Mouse (Mus musculus) liver, embryonic 13.5 days (tissue): ENCODE measurements around the gene Cpm. TPM values are rescaled to one million over a fixed set of nuclear protein-coding genes. Genes with fewer than 3 reads are reported as not detected.
"Not testable (repeated sequence)": the region's sequence is repeated elsewhere in the genome, so short reads cannot be mapped to it uniquely, and the experiment has no call there.

Experiments used
- ATAC-seq: fragments of 200-750 bp; cut with Nextera tagmentation; 2 replicates; pipeline ENCODE4 v1.8.0; 2017; ENCODE audit warnings: low read depth, mild to moderate bottlenecking, moderate number of reproducible peaks, moderate library complexity
- DNase-seq: peaks from one replicate; pipeline ENCODE4 v3.0.0; 2022
- H3K27ac ChIP-seq: fragments of 300-500 bp; sonication (generic); 2 replicates; pipeline ENCODE4 v1.5.1; 2015; ENCODE audit warnings: moderate library complexity, mild to moderate bottlenecking, inconsistent platforms
- H3K27me3 ChIP-seq: fragments of 300-500 bp; sonication (generic); 2 replicates; pipeline ENCODE4 v1.6.1; 2015; ENCODE audit warnings: mild to moderate bottlenecking, inconsistent platforms
- H3K36me3 ChIP-seq: fragments of 300-500 bp; sonication (generic); 2 replicates; pipeline ENCODE4 v1.6.1; 2015; ENCODE audit warnings: mild to moderate bottlenecking, inconsistent platforms
- H3K4me1 ChIP-seq: fragments of 300-500 bp; sonication (generic); replicated peaks from 2 replicates; pipeline ENCODE4 v1.6.1; 2015; ENCODE audit warnings: inconsistent platforms
- H3K4me2 ChIP-seq: fragments of 300-500 bp; sonication (generic); 2 replicates; pipeline ENCODE4 v1.6.1; 2015; ENCODE audit warnings: inconsistent platforms, mild to moderate bottlenecking, moderate library complexity
- H3K4me3 ChIP-seq: fragments of 300-500 bp; sonication (generic); replicated peaks from 2 replicates; pipeline ENCODE4 v1.5.1; 2015; ENCODE audit warnings: mild to moderate bottlenecking, inconsistent platforms
- H3K9ac ChIP-seq: fragments of 300-500 bp; sonication (generic); 2 replicates; pipeline ENCODE4 v1.6.1; 2015; ENCODE audit warnings: mild to moderate bottlenecking, inconsistent platforms
- H3K9me3 ChIP-seq: fragments of 300-500 bp; sonication (generic); replicated peaks from 2 replicates; pipeline ENCODE4 v1.6.1; 2016; ENCODE audit warnings: inconsistent platforms
- WGBS: fragments of 180-500 bp; shearing (Covaris S2); methylation state at CpG from one replicate; pipeline ENCODE4 v1.1.7; 2015; ENCODE audit not compliant: insufficient replicate concordance; 5-methylcytosine and 5-hydroxymethylcytosine counted together
- polyA plus RNA-seq: library from polyadenylated mRNA; unstranded; fragments of >200 nt; fragmentation: Nextera tagmentation; extraction: Ambion mirVana; gene quantifications from 2 replicates; pipeline ENCODE4 v1.2.1, GENCODE M21; 2015

Cpm gene
- polyA plus RNA-seq, 1 experiment from 2014 or later: 19.3 TPM

- H3K4me3 ChIP-seq: no peak overlapping the region
- ATAC-seq: no peak
- no peaks in the 10 kb centered on the region for H3K9me3 ChIP-seq
- H3K27ac ChIP-seq: no peak overlapping the region
- no peak for DNase-seq
- no peak overlapping the region for H3K4me2 ChIP-seq
- H3K36me3 ChIP-seq: no peaks in the 10 kb centered on the region
- WGBS: 54% methylated on average over 13 of the region's 13 CpGs
- no peak overlapping the region for H3K9ac ChIP-seq
- H3K4me1 ChIP-seq: no peaks in the 10 kb centered on the region
- no peaks in the 10 kb centered on the region for H3K27me3 ChIP-seq
Measured at GRCm38 (mm10) chr10:117595442-117596164, 33.7 kb upstream of the Cpm start.

GRCm38 (mm10) chr10:117596165-117596735 is 33.0 kb upstream of the Cpm start:
- WGBS: 56% methylated on average over 9 of the region's 9 CpGs
- no peaks in the 10 kb centered on the region for H3K4me1 ChIP-seq
- no peak overlapping the region for H3K4me3 ChIP-seq
- H3K27me3 ChIP-seq: no peaks in the 10 kb centered on the region
- H3K9ac ChIP-seq: no peak overlapping the region
- no peak overlapping the region for H3K4me2 ChIP-seq
- DNase-seq (no peak), ATAC-seq (no peak)
- no peak overlapping the region for H3K27ac ChIP-seq
- H3K9me3 ChIP-seq: no peaks in the 10 kb centered on the region
- H3K36me3 ChIP-seq: no peaks in the 10 kb centered on the region

DNA sequence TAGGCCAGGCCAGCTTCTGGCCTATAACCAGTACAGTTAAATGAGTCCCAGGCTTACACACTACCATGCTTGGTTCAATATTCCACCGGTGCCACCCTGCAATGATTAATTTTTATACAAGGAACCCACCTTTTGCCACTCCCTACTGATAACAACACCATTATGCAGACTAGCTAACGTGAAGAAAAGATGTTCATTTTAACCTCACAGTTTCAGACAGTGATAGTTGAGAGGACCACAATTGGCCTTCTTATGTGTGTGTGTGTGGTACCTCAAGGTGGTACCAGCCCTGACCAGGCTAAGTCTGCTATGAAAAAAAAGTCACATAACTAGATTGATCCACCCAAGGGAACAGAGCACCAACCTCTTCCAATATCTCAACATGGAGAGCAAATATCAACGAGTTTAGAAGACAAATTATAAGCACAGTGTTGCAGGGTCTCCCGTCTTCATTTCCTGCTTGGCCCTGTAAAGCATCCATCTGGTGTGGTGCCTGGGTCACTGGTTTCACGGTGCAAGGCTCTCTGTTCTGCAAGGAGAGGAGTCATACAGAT is 32.5 kb upstream of the Cpm start:
- 52% methylated on average over 5 of the region's 5 CpGs for WGBS
- Histone ChIP-seq H3K9me3 (no peaks in the 10 kb centered on the region), H3K27me3 (no peaks in the 10 kb centered on the region), H3K36me3 (no peaks in the 10 kb centered on the region), H3K27ac (no peak overlapping the region), H3K4me2 (no peak overlapping the region), H3K4me1 (no peaks in the 10 kb centered on the region), H3K9ac (no peak overlapping the region), H3K4me3 (no peak overlapping the region)
- DNase-seq (no peak), ATAC-seq (no peak)

DNA sequence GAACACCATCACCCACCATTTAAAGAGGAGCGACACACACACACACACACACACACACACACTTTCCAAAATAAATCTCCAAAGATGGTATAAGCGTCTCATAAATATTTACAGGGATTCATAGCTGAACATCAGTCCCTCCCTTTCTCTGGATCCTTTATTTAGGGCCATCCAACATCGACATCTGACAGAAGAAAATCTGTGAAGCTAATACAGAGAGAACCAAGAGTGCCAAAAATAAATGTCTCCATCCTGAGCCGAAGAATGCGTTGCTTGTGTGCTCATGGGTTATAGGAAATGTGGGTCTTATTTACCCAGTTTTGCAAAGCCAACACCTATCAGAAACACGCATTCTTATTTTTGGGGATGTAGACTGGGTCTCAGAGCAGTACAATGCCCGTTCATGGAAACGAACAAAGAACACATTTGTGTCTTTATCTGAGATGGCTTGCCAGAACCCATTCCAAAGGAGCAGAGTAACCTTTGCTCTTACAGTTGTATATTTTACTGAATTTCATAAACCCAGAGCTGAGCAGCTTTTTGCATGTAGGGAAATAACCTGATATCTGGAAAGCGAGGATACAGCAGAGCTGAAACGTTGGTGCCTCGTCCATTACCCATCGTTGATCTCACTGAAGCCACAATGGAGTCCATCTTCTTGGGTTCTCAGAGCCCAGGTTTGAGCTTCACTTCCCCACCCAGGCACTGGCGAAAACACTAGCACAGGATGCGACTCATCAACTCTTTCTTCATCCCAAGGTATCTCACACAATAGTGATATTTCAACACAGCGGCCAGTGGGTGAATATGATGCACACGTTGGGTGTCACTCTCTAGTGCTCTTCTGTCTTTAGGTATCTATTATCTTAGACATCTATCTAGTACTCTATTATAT is 31.7 kb upstream of the Cpm start:
- not testable (repeated sequence) for H3K27ac ChIP-seq, H3K9ac ChIP-seq, H3K4me2 ChIP-seq, ATAC-seq, H3K27me3 ChIP-seq, H3K36me3 ChIP-seq, H3K4me1 ChIP-seq, H3K9me3 ChIP-seq, DNase-seq, H3K4me3 ChIP-seq
- 72% methylated on average over 16 of the region's 16 CpGs for whole genome bisulfite sequencing

DNA sequence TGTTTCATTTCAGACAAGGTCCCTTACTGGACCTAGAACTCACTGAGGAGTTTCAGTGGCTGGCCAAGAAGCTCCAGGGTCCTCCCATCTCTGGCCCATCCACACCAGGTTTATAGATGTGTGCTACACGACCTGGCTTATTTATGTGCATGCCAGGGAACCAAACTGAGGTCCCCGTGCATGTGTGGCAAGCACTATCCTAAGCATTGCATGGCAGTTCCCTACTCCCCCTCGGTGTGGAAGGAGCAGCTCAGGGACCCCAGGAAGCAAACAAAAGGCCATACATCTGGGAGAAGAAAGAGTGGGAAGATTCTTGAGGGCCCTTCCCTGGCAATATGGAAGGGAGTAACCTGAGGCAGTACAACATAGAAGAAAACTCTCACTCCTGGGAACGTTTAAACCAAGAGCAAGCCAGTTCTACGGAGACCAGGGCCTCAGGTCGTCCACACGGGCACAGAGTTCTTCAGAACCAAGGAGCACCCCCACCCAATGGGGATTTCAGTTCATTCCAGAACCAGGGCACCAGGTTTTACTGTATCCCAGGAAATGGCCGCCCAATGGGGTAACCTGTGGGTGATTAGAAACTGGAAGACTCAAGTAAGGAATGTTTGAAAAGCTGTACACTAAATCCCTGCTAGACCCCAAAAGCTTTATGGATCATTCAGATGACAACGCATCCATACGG is 30.9 kb upstream of the Cpm start:
- no peaks in the 10 kb centered on the region for H3K9me3 ChIP-seq
- H3K4me2 ChIP-seq: no peak overlapping the region
- no peaks in the 10 kb centered on the region for H3K36me3 ChIP-seq
- ATAC-seq (no peak), DNase-seq (no peak)
- no peaks in the 10 kb centered on the region for H3K27me3 ChIP-seq
- no peak overlapping the region for H3K4me3 ChIP-seq
- no peaks in the 10 kb centered on the region for H3K4me1 ChIP-seq
- WGBS: 70% methylated on average over 10 of the region's 10 CpGs
- no peak overlapping the region for H3K9ac ChIP-seq
- no peak overlapping the region for H3K27ac ChIP-seq

- 61% methylated on average over 8 of the region's 8 CpGs for WGBS
- H3K9me3 ChIP-seq, H3K9ac ChIP-seq, H3K4me3 ChIP-seq, H3K36me3 ChIP-seq, H3K4me2 ChIP-seq, ATAC-seq, DNase-seq, H3K27ac ChIP-seq, H3K4me1 ChIP-seq, H3K27me3 ChIP-seq: not testable (repeated sequence)
Measured at GRCm38 (mm10) chr10:117598951-117599572, 30.2 kb upstream of the Cpm start.

- H3K27ac ChIP-seq: no peak overlapping the region
- no peaks in the 10 kb centered on the region for H3K36me3 ChIP-seq
- H3K4me3 ChIP-seq: no peak overlapping the region
- no peak overlapping the region for H3K4me2 ChIP-seq
- DNase-seq: no peak
- H3K4me1 ChIP-seq: no peaks in the 10 kb centered on the region
- WGBS: 59% methylated on average over 8 of the region's 8 CpGs
- no peaks in the 10 kb centered on the region for H3K9me3 ChIP-seq
- H3K27me3 ChIP-seq: no peaks in the 10 kb centered on the region
- no peak overlapping the region for H3K9ac ChIP-seq
- no peak for ATAC-seq
Measured at GRCm38 (mm10) chr10:117601146-117602035, 27.9 kb upstream of the Cpm start.

DNA sequence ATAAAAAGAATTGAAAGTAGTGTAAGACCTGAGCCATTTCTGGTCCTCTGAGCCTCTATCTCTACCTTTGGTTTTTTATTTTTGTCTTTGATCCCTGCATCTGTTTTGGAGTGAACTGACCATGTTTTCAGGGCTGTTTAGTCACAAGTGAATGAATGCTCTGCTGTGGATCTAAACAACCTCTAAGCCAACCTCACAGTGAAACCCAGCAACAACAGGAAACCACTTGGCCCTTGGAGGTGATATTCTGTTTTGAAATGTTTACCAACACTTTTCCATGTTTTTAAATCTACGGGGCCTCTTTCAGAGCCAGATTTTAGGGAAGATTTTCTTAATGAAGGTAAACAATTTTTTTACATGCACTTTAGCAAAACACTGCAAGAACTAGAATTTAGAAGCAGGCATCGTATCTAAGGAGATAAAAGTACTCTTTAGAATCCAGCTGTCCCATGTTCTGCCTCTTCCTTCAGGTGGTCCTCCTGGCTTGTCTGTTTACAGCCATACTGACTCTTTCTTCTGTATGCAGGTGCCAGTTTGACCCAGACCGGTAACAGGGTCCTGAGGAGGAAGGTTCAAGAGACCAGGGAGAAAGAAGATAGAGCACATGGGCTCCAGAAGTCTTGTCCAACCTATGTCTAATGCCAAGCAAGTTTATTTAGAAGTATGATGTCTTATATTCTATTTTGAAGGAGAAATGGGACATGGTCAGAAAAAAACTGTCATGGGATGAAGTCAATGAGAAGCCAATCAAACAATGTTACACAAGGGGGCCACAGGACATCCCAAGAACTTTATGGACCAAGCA is 26.8 kb upstream of the Cpm start:
- ATAC-seq (no peak), DNase-seq (no peak)
- no peak overlapping the region for H3K4me2 ChIP-seq
- no peak overlapping the region for H3K9ac ChIP-seq
- WGBS: 62% methylated on average over 3 of the region's 3 CpGs
- no peak overlapping the region for H3K27ac ChIP-seq
- H3K4me1 ChIP-seq: no peaks in the 10 kb centered on the region
- no peaks in the 10 kb centered on the region for H3K9me3 ChIP-seq
- no peaks in the 10 kb centered on the region for H3K27me3 ChIP-seq
- H3K36me3 ChIP-seq: no peaks in the 10 kb centered on the region
- no peak overlapping the region for H3K4me3 ChIP-seq

DNA sequence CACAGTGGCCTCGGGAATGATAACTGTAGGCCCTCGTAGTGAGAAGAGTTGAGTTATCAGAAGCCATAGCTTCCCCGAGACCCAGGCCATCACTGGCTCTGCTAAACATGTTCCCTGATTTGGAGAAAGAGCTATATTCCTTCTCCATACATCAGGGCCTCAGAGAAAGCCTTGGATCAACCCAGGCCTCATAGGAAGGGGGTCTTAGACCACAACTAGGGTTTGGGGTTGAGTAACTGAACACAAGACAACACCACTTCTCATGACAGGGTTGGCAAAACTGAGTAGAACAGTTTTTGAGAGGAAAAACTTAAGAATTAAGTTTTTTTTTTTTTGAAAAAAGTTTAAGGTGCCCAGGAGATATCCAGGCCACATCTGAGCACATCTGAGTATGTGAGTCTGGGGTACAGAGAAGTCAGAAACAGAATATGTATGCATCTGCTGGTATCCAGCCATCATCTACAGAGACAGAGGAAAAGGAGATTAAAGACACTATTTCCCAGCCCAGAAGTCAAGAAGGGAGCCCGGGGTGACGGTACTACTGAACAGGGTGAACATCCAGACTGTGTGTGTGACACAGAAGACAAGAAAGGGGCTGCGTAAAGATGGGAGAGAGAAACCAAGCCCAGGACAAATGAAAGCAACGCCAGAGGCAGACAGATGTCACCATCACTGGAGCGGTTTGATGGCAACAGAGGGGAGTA is 26.0 kb upstream of the Cpm start:
- no peaks in the 10 kb centered on the region for H3K4me1 ChIP-seq
- WGBS: 67% methylated on average over 8 of the region's 8 CpGs

More for the DNA sequence above, 26.0 kb upstream of the Cpm start:
- Histone ChIP-seq H3K36me3 (no peaks in the 10 kb centered on the region), H3K4me2 (no peak overlapping the region), H3K9me3 (no peaks in the 10 kb centered on the region), H3K27me3 (no peaks in the 10 kb centered on the region), H3K4me3 (no peak overlapping the region), H3K9ac (no peak overlapping the region), H3K27ac (no peak overlapping the region)
- DNase-seq (no peak), ATAC-seq (no peak)
